Mouse (Mus musculus): Measurements from ENCODE around the gene Kcnn3.

Gene Kcnn3

GRCm38 (mm10) chr3:89520618-89521502 is 896 bp downstream of the Kcnn3 start:
- DNase-seq (ENCODE audit: low spot score), result no peak

GRCm38 (mm10) chr3:89521503-89521854 is 1.5 kb downstream of the Kcnn3 start:
- no peak for DNase-seq (ENCODE audit: low spot score)

DNA sequence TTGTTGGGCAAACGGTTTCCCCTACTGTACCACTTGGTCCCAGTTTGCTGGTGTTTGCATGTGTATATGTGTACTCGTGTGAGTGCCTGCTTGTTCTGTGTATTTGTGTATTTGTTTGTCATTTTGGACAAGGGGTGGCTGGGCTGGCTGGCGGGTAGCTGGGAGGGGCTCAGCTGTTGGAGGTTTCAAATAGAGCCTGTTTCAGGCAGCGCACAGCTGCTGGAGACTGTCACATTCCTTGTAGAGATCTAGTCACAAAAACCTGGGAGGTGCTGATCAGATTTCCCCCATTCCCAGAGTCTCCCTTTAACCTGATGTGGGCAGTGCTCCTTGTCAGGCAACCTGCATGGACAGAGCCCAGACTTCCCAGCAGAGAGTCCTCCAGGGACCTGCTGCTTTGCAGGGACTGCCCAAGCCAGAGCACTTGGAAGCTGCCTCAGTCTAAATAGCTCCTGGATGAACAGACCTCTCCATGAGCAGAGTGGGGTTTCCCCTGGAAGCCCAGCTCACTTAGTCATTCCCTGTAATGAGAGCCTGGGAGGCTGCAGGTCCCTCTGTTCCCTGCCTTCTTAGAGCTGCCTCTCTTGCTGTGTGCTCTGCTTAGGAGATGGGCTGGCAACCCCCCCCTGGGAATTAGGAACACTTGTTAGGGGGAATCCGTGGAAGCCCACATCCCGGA is 2.6 kb downstream of the Kcnn3 start:
- DNase-seq (ENCODE audit: low spot score), result no peak

DNA sequence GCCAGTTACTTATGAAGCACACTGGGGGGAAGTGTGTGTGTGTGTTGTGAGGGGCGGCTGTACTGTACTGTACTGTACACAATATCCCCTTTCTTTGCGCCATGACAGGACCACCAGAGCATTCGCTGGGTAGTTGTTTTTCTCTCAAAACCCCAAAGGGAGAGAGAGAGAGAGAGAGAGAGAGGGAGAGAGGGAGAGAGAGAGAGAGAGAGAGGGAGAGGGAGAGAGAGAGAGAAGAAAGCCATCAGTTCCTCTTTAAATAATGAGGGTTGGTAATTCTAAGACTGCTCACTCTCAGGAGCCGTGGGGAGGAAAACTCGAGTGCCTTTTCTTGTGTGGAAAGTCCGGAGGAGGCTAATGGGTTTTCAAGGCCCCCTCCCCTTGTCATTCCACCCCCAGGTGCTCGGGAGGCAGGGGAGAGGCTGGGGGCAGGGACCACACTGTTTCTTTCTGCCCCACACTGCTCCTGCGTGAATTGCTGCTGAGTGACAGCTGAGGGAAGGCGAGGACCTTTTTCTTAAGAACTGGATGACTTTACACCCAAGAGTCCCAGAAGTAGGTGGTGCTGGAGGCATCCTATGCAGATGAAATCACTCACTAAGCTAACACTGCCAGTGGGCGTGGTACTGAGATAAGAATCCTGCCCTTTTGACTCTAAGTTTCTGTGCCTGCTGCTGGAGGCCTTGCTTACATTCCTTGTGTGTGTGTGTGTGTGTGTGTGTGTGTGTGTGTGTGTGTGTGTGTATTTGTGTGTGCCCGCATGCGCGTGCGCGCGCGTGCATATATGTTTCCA is 6.5 kb downstream of the Kcnn3 start:
- DNase-seq (ENCODE audit: low spot score), result no peak

DNA sequence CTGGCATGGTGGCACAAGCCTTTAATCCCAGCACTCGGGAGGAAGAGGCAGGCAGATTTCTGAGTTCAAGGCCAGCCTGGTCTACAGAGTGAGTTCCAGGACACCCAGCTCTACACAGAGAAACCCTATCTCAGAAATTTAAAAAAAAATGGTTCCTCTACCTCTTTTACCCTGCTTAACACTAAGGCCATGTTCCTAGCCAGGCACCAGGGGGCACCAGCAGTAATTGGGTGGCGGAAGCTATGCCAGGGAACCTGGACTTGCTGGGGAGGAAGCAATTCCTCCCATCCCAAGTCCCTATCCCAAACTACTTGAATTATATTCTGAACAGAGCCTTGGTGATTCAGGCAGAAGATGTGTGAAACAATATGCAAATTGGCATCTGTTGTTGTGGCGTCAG is 9.8 kb downstream of the Kcnn3 start:
- no peak for DNase-seq (ENCODE audit: low spot score)

- no peak for DNase-seq (ENCODE audit: low spot score)
Observed at GRCm38 (mm10) chr3:89534566-89535097, 14.7 kb downstream of the Kcnn3 start.

DNA sequence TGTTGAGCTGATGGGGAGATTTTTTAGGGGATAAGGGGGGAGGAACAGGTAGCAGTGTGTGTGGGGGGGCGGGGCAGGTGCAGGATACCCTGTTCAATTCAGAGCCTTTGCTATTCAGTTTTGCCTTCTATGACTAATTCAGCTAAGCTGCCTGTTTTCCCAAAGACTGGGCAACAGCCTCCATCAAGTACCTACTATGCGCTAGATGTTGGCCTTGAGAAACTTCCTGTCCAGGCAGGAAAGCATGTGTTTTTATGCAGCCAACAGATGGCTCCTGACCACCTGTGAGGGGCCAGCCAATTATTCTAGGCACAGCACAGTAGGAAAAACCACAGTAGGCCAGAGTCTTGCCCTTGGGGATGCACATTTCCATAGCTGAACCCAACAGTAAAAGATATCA is 15.2 kb downstream of the Kcnn3 start:
- DNase-seq (ENCODE audit: low spot score), result no peak

DNA sequence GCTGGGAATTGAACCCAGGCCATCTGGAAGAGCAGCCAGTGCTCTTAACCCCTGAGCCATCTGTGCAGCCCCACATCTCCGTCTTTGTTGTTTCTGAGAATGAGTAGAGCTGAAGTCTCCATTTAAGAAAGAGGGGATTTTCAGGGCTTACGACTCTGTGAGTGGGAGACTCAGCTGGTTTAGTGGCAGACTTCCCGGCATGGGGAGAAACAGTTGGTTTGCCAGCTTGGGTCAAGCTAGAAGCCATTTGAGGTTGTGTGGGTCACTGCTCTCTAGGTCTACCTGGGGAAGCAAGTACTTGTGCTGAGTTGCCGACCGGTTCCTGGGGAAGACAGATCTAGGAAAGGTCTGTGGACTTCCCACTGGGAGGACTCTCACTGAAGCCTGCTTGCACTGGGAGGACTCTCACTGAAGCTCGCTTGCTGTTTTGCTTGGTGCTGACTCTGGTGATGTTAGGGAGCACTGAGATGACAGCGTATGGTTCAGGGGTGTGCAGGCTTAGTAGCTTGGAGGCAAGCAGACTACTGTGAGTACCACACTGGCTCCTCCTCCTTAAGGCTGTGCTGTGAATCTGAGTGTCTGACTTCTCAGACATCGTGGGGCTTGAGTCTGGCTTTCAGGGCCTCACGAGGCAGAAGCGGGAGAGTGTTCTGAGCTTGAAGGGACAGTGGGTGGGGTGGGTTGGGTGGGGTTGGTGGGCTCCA is 19.2 kb downstream of the Kcnn3 start:
- DNase-seq (ENCODE audit: low spot score), result no peak

GRCm38 (mm10) chr3:89539740-89540370 is 19.9 kb downstream of the Kcnn3 start:
- DNase-seq (ENCODE audit: low spot score), result no peak

DNA sequence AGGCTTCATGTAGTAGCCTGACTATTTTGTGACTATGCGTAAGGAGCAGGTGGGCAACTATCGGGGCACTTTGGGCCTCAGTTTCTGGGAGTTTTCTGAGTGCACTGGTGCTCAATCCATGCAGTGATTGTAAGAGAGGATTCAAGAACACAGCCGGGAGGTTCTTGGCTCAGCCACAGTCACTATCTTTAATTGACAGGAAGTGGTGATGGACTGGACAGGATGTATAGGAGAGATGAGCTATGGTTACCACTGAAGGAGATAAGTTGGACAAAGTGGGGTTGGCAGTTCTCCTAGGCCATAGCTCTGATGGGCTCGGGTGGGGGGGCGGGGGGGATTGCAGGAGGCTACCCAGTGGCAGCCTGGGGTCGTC is 20.4 kb downstream of the Kcnn3 start:
- DNase-seq (ENCODE audit: low spot score), result no peak

DNA sequence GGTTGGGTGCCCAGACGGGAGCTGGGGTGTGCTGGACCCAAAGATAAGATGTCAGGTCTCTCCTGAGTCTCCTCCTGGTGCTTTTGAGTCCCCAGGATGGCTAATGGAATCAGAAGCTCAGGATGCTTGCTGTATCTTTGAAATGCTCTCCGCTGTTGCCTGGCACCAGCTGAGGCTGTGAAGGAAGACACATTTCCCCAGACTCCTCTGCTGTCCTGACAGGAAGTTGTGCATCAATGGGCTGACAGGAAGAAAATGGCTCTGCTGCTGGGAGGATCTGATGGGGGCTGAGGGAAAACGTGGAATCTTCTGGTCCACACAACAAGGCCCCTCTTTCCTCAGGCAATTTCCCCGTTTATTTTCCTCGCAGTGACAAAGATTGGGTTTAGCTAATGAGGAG is 27.0 kb downstream of the Kcnn3 start:
- no peak for DNase-seq (ENCODE audit: low spot score)

DNA sequence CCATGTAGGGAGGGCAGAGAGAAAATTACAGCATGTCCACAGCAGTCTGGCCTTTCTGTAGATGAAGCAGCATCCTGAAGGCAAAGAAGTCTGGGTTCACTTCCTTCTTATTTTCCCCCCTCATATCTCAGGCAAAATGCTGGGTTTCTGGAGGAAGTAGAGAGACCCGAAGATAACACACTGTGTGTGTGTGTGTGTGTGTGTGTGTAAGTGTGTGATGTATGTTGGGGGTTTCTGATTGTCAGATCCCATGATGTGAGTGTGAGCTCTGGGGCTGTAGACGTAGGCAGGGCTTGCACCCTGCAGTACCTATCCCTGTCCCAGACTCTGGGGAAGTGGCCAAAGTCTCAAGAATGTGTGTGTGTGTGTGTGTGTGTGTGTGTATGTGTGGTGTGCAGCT is 28.8 kb downstream of the Kcnn3 start:
- DNase-seq (ENCODE audit: low spot score), result no peak

DNA sequence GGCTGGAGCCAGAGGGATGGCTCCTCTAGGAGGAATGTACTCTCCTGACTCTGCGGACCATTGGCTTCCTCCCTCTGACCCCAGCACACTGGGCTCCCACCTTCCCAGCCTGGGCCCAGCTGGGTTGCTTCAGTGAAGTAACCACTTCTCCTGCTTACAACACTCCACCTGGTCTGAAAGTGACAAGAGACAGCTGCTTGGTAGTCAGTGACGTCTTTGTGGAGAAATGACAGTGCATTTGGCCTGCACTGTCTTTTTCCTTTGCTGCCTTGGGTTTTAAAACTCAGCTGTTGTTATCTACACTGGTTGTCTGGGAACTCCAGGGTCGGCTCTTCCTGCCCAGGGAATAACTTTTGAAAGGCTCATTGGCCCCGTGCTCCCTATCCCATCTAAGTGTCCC is 29.5 kb downstream of the Kcnn3 start:
- no peak for DNase-seq (ENCODE audit: low spot score)

- DNase-seq (ENCODE audit: low spot score), result no peak
Observed at GRCm38 (mm10) chr3:89551880-89552279, 31.9 kb downstream of the Kcnn3 start.

GRCm38 (mm10) chr3:89553432-89553831 is 33.5 kb downstream of the Kcnn3 start:
- no peak for DNase-seq (ENCODE audit: low spot score)

DNA sequence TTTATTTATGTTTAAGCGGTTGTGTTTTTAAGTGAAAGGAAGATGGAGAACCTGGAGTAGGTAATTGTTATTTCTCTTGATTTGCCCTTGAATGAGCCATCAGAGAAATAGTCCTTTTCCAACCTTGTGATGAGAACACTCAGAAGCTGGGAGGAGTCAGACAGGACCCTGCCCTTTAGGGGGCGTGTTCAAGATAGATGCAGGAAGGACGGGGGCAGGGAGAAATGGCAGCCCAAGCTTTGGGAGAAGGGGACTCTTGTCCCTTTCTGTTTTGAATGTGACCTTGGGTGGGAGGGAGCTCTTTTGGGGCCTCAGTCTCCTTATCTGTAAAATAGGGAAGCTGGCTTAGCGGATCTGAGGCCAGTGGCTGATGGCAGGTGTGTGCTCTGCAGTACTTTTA is 34.0 kb downstream of the Kcnn3 start:
- no peak for DNase-seq (ENCODE audit: low spot score)

DNA sequence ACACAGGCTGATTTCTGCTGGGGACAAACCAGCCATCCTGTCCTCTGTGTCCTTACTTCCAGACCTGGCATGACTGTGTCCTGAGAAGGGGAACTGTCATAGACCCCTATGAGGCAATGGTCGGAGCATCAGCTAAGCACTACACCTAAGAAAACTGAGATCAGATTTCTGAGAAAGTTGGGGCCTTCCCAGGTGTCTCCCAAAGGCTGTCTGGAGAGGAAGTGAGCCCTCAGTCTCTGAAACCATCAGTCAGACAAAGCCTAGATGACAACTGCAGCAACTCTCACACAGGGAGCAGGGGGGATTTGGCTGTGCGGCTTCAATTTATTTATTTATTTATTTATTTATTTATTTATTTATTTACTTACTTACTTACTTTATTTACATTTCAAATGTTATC is 34.6 kb downstream of the Kcnn3 start:
- DNase-seq (ENCODE audit: low spot score), result no peak

DNA sequence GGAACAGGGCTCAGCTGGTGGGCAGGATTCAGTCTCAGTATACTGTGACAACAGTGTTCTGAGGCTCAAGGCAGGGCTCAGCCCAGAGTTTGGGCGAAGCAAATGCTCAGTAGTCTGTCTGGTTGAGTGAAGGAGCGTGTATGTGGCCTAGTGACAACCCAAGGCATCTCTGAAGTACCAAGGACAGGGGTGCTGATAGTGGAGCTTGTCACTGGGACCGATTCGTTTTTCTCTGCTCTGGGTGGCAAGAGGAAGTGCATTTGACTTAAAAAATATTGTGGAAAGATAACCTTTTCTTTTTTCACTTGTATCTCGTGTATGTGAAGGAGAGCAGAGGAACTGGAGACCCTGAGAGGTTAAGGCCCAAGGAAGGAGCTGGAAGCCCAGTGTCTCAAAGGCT is 37.8 kb downstream of the Kcnn3 start:
- no peak for DNase-seq (ENCODE audit: low spot score)

DNA sequence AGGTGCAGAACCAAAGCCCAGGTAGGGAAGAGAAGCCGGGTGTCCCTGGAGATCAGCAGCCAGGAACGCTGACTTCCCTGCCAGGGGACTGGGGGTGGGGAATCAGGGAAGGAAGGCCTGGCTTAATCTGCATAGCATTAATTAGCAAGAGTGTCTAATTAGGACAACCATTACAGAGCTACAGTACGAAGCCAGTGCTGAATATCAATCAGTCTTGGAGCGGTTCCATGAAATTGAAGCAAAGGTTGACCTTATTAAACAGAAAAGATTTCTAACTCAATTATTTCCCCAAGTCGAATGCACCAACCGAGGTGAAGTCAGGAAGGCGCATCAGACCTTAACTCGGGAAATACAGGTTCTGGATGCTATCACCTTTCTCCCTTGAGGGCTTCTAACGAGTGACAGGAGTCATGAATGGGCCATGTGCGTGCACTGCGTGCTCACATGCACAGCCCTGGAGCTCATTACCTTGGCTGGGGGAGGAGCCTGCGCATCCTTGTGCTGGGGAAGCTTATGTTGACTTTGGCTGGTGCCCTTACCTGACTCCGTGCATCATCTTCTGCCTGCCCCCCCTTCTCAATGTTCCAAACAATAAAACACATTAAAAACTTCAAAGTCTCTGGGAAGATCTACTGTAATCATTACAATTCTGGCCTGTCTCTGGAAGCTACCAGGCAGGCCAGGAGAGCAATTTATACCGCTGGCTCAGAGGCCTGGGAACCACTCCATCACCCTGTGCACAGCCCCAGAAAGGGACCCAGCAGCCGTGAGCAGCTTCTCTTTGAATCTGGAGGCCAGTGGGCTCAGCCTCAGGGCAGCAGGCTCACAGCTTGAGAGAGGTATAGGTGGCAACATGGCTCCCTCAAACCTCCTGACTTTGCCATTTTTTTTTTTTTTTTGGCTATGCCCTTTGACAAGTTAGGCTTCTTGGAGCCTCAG is 39.3 kb downstream of the Kcnn3 start:
- no peak for DNase-seq (ENCODE audit: low spot score)

DNA sequence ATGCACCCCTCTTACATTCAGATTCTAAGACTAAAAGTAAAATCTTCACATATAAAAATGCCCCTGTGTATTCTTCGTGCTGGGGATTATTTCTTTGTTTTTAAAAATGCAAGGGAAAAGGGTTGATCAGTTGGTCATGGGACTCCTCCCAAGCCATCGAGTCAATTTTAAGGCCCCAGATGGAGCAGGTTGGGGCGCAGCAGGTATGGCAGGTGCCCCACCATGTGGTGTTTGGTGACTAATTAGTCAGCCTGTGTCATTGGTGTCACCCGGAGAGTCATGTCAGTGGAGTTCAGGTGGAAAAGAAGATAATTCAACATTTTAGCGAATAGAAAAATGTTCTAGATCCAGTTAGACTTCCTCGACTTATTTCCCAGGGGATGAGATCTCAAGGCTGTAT is 41.4 kb downstream of the Kcnn3 start:
- DNase-seq (ENCODE audit: low spot score), result no peak
